Mouse (Mus musculus) bone marrow macrophage, adult 2 months (primary cell): ENCODE results near the gene BC016579.

Experiments used
- CTCF ChIP-seq: IDR thresholded peaks from 2 replicates; pipeline ENCODE4 v1.5.1; 2012; ENCODE audit warnings: low read depth, mild to moderate bottlenecking, low read length, moderate library complexity
- POLR2A ChIP-seq: IDR thresholded peaks from 2 replicates; pipeline ENCODE4 v1.6.1; 2012; ENCODE audit warnings: mild to moderate bottlenecking, low read depth, low read length, borderline replicate concordance

GRCm38 (mm10) chr16:45684815-45685214 lies 30.9 kb upstream of the BC016579 start:
- TF ChIP-seq CTCF (peak; percentile 91), POLR2A (no peak)
